Mouse (Mus musculus): ENCODE measurements around the gene Gm43064.
"Not testable (repeated sequence)": the region's sequence is repeated elsewhere in the genome, so short reads cannot be mapped to it uniquely, and the experiment has no call there.

Gm43064 gene

DNA sequence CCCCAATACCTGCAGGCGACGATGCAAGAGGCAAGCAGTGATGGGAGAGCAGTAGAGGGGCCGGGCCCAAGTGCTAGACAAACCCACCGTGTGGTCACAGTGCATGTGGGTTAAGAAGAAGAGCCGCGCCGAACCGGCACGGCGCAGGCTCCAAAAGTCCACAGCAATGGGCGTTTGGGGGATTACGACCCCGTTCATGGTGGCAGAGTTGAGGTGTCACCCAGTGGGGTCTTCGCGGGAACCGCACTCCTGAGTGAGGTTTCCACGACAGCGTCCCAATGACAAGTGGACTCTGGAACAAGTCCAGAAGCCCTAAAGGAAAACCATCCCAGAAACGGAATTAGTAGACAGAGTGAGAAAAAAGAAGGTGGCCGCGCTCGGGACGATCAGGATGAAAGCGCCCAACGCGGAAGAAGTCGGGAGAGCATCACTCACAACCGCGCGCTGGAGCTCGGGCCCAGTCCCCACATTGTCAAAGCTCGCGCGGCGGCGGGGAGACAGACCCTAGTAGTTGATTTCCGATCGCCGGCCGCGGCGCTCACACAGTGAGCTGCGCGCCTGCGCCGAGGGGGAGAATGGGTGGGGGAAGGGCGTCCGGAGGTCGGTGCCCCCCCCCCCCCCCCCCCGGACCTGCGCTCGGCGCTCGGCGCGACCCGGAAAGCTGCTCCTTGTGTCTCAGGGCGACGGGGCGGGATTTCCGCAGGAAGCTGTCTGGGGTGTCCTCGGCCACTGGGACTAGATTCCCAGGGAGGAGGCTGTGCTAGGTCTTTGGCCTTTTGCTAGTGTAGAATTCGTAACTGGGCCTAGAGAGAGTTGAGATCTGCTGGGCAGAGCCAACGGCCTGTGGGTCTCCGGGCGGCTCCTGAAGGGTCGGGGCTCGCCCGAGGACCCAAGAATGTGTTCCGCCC is at the start of gene Gm43064, which contains the start of the genes Dclre1b and Ap4b1:
Gm43064 (plus strand) TSS at position 683 of the 908 bp plus-strand sequence.
Dclre1b (minus strand) TSS at position 554 of the 908 bp plus-strand sequence.
Ap4b1 (plus strand) TSS at position 630 of the 908 bp plus-strand sequence.
- DNase-seq, result peak; percentile 92 to 96

DNA sequence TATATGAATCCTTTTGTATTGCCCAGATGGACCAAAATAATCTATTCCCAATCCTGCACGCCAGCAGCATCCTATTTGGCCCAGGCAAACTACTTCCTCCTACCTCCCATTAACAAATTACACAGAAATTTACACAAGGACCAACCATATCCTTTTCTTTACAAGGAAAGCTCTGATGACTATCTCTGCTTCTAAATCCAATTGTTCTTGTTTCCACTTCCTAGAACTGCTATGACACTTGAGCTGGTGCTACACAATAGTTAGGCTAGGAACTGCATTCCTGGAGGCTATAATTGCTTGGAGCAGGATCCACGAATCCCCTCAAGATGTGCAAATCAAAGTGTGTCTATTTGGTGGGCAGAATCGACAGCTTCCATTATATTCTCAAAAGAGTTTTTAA is 42.6 kb upstream of the Gm43064 start:
- DNase-seq, result no peak

DNA sequence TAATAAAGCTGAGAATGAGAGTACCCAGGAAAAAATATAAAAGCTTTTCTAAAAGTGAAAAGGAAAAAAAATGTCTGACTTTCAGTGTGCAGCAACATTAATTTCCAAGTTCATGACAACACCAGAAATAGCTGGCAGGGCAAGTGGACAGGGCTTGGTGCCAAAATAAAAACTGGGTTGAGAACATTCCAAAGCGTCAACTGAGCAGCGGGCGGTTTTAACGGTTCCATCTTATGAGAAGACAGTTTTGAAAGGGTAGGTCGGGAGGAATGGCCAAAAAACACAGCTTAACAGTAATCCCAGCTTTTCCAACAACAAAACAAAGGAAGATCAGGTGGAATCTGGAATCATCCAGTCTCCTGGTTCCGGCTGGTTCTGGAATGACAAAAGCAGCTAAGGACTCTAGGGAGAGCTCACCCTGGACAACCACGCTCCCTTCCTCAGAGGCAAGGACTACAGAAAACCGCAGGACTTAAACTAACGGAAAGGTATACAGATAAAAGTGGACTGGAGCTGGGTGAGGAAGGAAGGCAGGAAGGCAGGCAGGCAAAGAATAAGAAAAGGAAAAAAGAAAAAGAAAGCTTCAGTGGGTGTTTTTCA is 37.7 kb upstream of the Gm43064 start:
- DNase-seq, result peak; percentile 63 to 69

DNA sequence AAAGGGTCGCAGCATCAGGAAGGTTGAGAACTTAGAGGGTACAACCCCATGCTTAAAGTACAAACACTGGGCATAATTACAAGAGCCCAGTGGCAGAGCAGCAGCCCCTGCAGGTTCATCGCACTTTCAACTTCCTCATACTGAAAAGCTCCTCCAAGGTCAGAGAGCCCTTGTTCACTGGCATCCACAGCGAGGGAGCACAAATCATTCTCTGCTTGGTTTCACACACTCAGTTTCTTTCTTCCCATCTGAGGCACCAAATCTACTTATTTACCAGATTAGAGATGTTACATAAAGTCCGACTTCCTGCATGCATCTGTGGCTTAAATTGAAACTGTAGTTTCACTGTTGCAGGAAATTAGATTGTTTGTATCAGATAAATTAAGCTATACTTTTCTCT is 36.5 kb upstream of the Gm43064 start:
- DNase-seq, result peak in 1 of 2 experiments; percentile 13

DNA sequence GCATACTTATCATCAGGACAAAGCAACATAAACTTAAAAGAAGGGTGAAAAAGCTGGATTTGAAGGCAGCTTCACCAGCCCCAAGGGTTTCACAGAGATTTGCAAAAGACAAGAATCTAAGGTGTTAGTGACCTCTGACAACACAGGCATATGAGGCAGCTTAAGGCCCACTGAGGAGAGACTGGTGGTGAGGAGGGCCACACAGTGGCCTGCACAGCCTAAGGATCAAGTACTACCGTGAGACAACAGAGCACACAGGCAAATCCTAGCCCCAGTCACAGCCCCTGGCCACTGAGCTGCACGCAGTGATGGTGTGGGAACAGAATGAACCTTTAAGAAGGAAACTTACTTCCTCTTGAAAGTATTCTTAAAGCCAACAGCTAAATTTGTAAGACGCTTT is 35.9 kb upstream of the Gm43064 start:
- DNase-seq, result no peak

DNA sequence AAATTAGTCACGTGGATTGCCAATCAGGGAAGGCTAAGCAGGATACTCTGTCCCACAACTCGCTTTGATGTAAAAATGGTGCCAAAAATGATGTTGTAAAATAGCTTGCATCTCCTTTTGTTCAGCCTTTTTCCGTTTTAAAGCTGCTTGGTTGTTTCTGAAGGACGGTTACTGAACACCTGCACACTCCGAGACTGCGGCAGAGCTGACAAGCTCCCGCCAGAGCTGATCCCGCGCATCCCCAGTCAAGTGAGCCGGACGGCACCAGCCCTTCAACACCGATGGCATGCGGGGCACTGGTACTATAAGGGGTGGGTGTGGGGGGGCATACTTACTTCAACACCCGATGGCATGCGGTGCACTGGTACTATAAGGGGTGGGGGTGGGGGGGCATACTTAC is 35.4 kb upstream of the Gm43064 start:
- no peak for DNase-seq

DNA sequence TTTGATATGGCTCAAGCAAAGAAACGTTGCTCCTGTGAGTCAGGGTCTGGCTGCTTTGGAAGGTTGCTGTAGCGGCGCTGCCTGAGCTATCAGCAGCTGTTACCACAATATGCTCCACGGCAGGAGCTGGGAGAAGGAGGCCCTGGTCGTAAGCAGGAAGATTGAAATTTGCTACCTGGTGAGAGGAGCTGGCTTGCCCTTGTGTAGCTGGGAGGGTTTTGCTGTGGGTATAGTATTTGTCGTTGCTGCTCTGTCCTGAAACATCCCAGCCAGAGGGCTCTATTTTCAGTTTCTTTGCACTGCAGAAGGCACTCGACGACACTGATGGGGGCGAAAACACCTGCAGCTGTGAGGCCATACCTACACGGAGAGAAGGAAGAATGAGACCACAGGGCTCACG is 31.4 kb upstream of the Gm43064 start:
- DNase-seq, result no peak

DNA sequence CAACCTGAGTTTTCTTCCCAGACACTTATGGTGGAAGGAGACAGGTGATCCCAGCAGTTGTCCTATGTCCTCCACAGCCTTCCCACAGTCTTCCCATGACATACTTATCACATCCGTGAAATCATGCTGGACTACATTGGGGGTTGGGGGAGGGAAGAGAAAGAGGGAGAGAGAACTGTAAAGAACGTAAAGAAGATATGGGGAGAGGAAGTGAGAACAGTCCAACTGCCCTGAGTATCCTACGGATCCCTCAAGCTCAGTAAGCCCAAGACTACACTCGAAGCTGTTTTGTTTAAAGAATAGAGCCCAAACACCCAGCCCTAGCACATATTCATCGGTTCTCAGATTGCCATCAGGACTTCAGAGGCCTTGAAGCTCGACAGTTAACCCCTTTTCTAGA is 30.7 kb upstream of the Gm43064 start:
- no peak for DNase-seq

DNA sequence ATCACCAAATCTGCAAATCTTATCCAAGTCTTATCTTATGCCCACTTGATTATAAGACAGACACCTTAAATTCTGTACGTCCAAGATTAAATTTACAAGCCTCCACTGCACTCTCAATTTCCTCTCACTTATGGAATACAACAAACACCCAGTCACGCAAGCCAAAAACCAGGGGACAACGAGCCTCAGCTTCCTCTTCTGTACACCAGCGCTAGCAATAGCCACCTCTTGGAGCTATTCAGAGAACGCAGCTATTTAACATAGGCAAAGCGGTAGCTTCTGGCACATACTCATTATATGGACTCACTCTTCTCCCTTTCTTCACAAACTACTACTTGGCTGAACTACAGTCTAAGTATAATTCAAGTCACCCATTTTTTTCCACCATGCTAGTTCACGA is 30.2 kb upstream of the Gm43064 start:
- DNase-seq, result no peak

DNA sequence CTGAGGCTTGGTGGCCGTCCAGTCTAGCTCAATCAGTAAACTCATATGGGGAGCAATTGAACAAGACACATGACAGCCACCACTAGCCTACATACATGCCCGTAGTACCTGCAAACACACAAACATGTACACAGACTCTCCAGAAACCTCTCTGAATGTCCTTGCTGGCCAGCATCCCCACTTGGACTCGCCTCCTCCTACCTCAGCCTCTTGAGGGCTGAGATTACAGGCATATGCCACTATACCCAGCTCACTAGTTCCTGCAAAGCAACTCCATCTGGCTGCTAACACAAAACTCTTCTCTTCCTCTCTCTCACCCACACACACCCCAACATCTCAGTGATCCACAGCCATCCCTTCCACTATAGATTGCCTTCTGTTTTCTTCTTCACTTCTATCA is 29.1 kb upstream of the Gm43064 start:
- DNase-seq, result no peak

DNA sequence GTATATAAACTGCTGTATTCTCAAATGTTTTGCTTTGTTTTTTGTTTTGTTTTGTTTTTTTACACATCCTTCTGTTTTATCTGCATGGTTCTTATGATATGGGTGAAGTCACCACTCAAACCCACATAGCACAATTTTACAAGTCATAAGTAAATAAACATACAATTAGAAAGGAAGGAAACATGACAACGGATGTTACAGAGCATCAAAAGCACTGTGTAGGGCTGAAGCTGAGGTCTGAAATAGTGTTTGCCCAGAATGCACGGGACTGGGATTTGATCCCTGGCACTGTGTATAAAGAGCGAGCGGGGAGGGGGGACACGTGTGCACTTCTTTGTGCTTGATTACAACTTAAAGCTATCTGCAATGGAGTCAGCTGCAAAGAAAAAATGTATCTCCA is 28.6 kb upstream of the Gm43064 start:
- DNase-seq, result no peak

DNA sequence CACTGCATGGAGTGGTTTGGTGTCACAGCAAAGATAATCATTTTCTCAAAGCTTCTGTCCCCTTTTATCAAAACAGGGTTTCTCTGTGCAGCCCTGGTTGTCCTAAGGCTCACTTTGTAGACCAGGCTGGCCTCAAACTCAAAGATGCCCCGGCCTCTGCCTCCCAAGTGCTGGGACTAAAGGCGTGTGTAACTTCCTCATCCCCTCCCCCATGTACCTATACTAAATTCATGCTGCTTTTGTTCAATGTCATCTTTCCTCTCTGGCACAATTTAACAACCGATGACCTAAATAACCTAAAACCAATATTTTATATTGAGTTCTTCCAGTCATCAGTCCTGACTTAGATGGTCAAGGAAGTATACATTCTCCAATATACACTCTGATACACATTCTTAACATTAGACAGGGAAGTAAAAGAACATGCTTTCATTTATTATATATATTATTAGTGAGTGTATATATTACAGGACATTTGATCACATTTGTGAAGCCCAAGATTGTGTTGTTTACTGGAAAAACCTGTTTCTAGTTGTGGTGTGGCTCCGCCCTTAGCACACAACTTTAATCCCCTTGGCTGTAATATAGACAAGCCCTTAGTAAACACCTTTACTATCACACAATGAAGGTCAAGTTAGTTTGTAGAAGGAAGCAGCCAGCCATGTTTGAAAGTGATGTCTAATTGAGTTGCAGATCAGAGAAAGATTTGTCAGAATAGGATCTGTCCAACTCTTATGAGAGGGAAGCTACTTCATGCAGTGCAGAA is 26.3 kb upstream of the Gm43064 start:
- no peak for DNase-seq

DNA sequence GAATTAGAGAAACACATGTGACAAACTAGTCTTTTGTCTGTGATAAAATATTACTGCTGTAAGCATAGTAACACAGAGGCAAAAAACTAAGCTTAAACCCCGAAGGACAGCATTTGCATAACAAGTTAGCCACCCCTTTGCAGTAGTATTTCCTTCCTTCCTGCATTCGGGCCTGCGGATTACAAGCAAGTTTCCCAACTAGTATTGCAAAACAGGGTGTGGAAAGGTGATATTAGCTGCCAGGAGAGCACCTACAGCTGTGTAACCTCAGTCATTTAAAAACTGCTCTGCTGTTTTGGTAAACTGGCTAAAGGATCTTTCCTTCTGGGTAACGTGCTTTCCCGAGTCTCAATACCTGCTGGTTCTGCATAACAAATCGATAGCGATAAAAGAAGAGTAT is 22.1 kb upstream of the Gm43064 start:
- no peak for DNase-seq

DNA sequence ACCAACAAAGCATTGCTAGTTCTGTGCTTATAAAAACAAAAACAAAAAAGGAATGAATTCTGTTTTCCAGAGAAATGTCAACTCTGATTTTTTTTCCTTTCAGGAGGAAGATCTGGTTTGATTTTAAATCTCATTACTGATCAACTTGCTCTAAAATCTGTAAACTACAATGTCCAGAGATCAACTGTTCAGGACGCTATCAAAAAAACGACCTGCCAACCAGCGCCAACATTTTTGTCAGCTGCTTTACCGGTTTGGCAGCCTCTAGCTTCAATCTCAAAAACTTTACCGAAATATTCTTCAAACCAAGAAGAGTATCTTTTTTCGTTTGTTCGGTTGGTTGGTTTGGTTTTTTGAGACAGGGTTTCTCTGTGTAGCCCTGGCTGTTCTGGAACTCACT is 20.3 kb upstream of the Gm43064 start:
- no peak for DNase-seq

DNA sequence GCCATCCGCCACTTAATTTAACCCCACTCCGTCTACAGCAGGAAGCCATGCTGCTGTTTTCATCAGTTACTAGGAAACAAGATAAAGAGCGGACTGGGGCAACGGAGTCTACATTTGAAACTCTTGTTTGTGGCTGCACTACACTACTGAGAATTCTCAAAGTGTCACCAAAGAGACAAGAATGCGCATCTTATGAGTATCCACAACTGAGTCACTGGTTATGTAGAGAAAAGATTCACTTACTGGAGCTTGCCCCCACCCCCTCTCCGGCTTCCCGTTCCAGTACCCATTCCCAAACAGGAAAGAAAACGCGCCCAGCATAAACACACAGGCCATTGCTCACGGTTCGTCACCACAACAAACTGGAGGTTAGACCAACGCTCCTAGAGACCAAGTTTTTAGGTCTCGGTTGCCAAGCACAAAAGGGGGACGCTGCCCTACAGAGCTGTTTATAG is 19.5 kb upstream of the Gm43064 start:
- DNase-seq, result peak; percentile 42 to 56

DNA sequence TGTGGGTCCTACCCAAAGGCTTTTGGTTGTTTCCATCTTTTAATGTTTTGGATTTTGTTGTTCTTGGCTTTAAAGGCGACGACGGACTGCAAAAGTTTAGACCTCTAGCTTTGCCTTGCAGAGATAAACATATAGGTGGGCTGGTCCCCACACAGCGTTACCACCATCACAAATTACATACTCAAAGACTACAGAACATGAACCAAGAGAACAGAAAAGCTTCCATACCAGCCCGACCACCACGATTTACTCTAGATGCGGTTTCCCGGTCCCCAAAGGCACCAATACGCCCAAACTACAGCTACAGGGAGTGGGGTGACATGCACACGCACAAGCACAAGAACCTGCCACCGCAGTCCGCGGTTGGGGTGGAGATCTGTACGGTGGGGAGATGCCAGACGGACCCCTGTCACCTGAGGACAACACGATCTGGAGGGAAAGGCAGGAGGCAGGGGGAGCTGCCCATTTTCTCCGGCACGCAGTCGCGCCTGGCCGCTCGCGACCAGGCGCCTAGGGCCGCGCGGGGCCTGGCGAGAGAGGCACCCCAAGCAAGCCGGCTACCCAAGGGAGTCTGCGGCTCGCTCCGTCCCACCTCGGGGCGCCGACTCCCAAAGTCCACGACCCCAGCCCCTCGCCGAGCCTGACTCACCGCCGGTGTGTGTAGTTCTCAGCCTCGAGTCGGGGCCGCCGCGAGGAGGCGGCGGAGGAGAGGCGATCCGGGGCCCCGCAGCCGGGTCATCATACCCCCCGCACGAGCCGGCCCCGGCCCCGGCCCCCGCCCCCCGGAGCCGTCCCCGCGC is 18.8 kb upstream of the Gm43064 start:
- peak; percentile 54 to 67 for DNase-seq

DNA sequence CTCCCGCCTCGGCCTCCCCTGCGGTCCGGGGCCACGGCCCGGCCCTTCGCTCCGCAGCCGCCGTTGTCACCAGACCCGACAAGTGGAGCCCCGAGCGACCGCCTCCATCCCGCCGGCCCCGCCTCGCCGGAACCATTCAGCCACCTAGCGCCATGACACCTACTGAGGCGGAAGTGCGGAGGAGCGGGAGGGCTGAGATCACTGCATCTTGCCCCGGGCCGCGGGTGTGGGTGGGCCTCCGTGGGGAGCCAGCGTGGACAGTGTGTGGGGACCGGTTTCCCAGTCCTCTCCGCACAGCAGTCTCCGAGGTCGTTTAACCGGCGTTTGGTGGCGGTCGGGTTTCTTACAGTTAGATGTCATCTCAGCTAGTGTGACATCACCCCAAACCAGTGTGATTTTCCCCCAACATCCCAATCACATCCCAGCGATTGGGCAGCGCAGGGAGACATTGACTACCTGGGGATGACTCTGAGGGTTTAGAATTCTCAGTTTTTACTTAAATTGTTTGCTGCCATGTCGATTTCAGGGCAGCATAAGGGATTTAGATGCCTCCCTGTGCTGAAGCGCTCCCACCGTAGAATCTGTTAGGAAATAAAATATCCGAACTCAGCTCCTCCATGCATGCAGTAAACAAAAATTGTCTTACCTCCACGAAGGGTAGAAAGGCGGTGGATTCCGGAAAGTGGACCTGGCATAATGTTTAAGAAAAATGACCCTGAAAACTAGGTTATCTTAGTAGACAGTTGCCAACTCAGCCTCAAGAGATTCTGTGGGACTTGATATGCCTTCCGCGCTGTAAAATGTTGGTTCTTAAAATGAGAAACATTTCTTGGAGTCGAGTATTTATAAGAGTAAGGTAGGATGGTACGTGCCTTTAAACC is 17.9 kb upstream of the Gm43064 start, which contains the start of gene Hipk1:
Hipk1 (minus strand) TSS at position 334 of the 881 bp plus-strand sequence.
- DNase-seq, result peak; percentile 93 to 96

DNA sequence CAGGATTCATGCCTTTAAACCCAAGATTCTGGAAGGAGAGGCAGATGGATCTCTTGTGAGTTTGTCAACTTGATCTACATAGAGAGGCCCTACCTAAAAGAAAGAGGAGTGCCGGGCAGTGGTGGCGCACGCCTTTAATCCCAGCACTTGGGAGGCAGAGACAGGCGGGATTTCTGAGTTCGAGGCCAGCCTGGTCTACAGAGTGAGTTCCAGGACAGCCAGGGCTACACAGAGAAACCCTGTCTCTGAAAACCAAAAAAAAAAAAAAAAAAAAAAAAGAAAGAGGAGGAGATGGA is 17.3 kb upstream of the Gm43064 start:
- DNase-seq, result not testable (repeated sequence)

DNA sequence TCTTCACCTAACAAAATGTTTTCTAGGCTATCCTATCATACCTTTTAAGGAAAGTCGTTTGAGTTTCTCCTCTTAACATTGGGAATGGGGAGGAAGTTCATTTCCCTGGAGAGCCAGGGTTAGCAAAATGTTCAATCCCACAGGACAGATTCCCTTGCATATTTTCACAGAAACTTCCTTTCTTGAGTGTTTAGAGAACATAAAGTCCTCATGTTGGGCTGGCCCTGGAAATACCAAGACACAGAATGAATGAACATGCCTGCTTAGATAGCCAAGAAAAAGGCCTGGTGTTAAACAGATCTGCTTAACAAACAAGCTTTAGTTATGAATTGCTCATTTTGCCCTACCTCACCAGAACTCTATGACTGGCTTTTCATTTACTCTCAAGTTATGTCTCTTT is 16.8 kb upstream of the Gm43064 start:
- no peak for DNase-seq

DNA sequence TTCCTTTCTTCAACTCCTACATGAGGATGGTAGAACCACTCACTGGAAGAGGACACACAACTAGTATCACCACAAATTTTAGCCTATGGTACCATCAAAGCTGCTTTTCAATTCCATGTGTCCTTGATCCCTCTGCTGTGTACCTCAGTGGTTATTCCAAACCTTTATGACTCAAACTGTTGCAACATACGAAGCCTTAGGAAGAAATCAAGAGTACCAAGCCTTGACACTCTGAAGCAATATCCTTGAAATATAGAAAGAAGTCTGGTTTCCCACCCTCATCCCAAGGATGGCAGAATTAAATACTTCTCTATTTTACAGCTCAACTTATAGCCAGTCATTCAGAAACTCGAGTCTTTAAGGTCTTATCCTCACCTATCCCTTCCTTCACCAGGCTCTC is 13.0 kb upstream of the Gm43064 start:
- no peak for DNase-seq

DNA sequence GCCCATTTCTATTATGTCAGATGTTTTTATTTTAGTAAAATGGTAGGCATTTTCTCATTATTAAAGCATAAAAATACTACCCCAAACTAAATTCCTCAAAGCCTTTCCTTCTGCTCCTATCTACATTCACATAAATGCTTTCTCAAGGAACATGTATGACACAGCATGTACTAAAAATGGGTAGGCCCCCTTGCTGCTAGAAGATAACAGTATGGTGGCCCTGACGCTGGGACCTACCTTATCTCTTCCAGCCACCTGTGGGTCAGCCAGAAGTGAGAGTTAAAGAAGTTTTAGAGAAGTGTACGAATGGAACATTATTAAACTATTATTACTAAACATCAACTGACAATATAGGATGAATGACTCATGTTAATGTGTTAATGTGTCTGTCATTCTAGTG is 9.9 kb upstream of the Gm43064 start:
- no peak for DNase-seq
